4 mouse cellular contexts compared by ENCODE assay signal in genomic region chr12:76443488-76443887, GRCm38 (mm10). TPM values are rescaled to one million over a fixed set of nuclear protein-coding genes. Genes with fewer than 3 reads are reported as not detected.
"Had no signal": no experiment of that assay in that cellular context is flagged by ENCODE, and none has a peak within 500 bp of the region (broad histone marks: within the 10 kb centered on the region; RNA-seq: fewer than 3 reads in every experiment).

No protein-coding gene starts in this region.

RNA-seq across cellular contexts. Expression of gene Ppp1r36, which starts 26.1 kb away (rescaled TPM):
- total RNA-seq: neutrophil, adult 5-6 weeks had no signal
- polyA plus RNA-seq: small intestine, adult 2 months; spleen, adult 2 months; thymus, adult 2 months had no signal
